Mouse (Mus musculus) intestine, postnatal 0 days (tissue): Measurements from ENCODE around the gene Tmed6. TPM values are rescaled to one million over a fixed set of nuclear protein-coding genes. Genes with fewer than 3 reads are reported as not detected.

Experiments used
- ATAC-seq: fragments of 200-750 bp; cut with Nextera tagmentation; 2 replicates; pipeline ENCODE4 v1.8.0; 2017; ENCODE audit warnings: mild to moderate bottlenecking, moderate TSS enrichment, moderate library complexity
- H3K27ac ChIP-seq: fragments of 300-500 bp; sonication (generic); 2 replicates; pipeline ENCODE4 v1.5.1; 2014; ENCODE audit warnings: mild to moderate bottlenecking, low read depth, low read length, moderate library complexity
- H3K27me3 ChIP-seq: fragments of 300-500 bp; sonication (generic); replicated peaks from 2 replicates; pipeline ENCODE4 v1.6.1; 2014; ENCODE audit warnings: low read length, mixed read lengths; ENCODE audit not compliant: control insufficient read depth, insufficient read depth
- H3K36me3 ChIP-seq: fragments of 300-500 bp; sonication (generic); 2 replicates; pipeline ENCODE4 v1.6.1; 2014; ENCODE audit warnings: mild to moderate bottlenecking, moderate library complexity; ENCODE audit not compliant: control insufficient read depth, insufficient read depth
- H3K4me1 ChIP-seq: fragments of 300-500 bp; sonication (generic); replicated peaks from 2 replicates; pipeline ENCODE4 v1.6.1; 2014; ENCODE audit warnings: antibody characterized with exemption, low read length, mixed read lengths; ENCODE audit not compliant: control insufficient read depth, insufficient read depth
- H3K4me2 ChIP-seq: fragments of 300-500 bp; sonication (generic); replicated peaks from 2 replicates; pipeline ENCODE4 v1.6.1; 2014; ENCODE audit warnings: low read depth, mild to moderate bottlenecking, moderate library complexity
- H3K4me3 ChIP-seq: fragments of 300-500 bp; sonication (generic); 2 replicates; pipeline ENCODE4 v1.5.1; 2014; ENCODE audit warnings: low read depth, low read length
- H3K9ac ChIP-seq: fragments of 300-500 bp; sonication (generic); 2 replicates; pipeline ENCODE4 v1.6.1; 2014; ENCODE audit warnings: mild to moderate bottlenecking, low read depth, low read length
- H3K9me3 ChIP-seq: fragments of 300-500 bp; sonication (generic); 2 replicates; pipeline ENCODE4 v1.6.1; 2016; ENCODE audit warnings: mixed run types; ENCODE audit not compliant: control insufficient read depth
- CTCF ChIP-seq: sonication (generic); IDR thresholded peaks from 2 replicates; pipeline ENCODE4 v1.5.1; 2016; ENCODE audit warnings: low read depth, mild to moderate bottlenecking, control low read depth, antibody characterized with exemption, moderate library complexity
- WGBS: fragments of 180-500 bp; shearing (Covaris S2); extraction: QIAGEN DNeasy Blood & Tissue Kit; methylation state at CpG from one replicate; pipeline ENCODE4 v1.1.7; 2014; 5-methylcytosine and 5-hydroxymethylcytosine counted together
- polyA plus RNA-seq: library from polyadenylated mRNA; unstranded; fragments of >200 nt; fragmentation: Nextera tagmentation; extraction: Ambion mirVana; gene quantifications from 2 replicates; pipeline ENCODE4 v1.2.1, GENCODE M21; 2015

Tmed6 gene
- 10.5 and 11.2 TPM in 2 replicates for polyA plus RNA-seq

- Histone ChIP-seq H3K9ac (no peak within 1 kb of the TSS), H3K27me3 (no peaks in the 10 kb centered on the region), H3K4me2 (peak within 1 kb of the TSS; percentile 52), H3K36me3 (peaks cover 17% of the 10 kb centered on the region), H3K9me3 (no peaks in the 10 kb centered on the region), H3K27ac (no peak within 1 kb of the TSS), H3K4me3 (no peak within 1 kb of the TSS), H3K4me1 (no peaks in the 10 kb centered on the region)
- peak; percentile 63 for ATAC-seq
- no peak for TF ChIP-seq CTCF
- 37% methylated on average over 17 of the region's 17 CpGs for WGBS
Observed at GRCm38 (mm10) chr8:107065511-107066496, at the start of gene Tmed6. TSS of gene Tmed6 (minus strand) at chr8:107065644.

- peaks cover 10% of the 10 kb centered on the region for H3K4me1 ChIP-seq
- no peak for TF ChIP-seq CTCF
- ATAC-seq = no peak
- H3K27ac ChIP-seq = 0 out of 2 replicates have a peak overlapping the region, but pooled peaks have one; percentile 16
- H3K4me2 ChIP-seq = peak overlapping the region; percentile 52
- H3K27me3 ChIP-seq = no peaks in the 10 kb centered on the region
- H3K4me3 ChIP-seq = no peak overlapping the region
- WGBS = 32% methylated on average over 10 of the region's 10 CpGs
- peak overlapping the region; percentile 13; the same call in 1 of the 2 replicates for H3K9ac ChIP-seq
- H3K36me3 ChIP-seq = no peaks in the 10 kb centered on the region
- no peaks in the 10 kb centered on the region for H3K9me3 ChIP-seq
Observed at GRCm38 (mm10) chr8:107115008-107115320, 49.5 kb upstream of the Tmed6 start.

- no peaks in the 10 kb centered on the region for H3K36me3 ChIP-seq
- 29% methylated on average over 19 of the region's 19 CpGs for WGBS
- no peak for ATAC-seq
- H3K4me3 ChIP-seq = no peak overlapping the region
- no peaks in the 10 kb centered on the region for H3K27me3 ChIP-seq
- peaks cover 10% of the 10 kb centered on the region for H3K4me1 ChIP-seq
- peak overlapping the region; percentile 16; the same call in 1 of the 2 replicates for H3K27ac ChIP-seq
- peak overlapping the region; percentile 52 for H3K4me2 ChIP-seq
- H3K9me3 ChIP-seq = no peaks in the 10 kb centered on the region
- peak overlapping the region; percentile 13; the same call in 1 of the 2 replicates for H3K9ac ChIP-seq
- TF ChIP-seq CTCF = no peak
Observed at GRCm38 (mm10) chr8:107114150-107115007, 48.9 kb upstream of the Tmed6 start.

GRCm38 (mm10) chr8:107113209-107113608 lies 47.8 kb upstream of the Tmed6 start:
- Histone ChIP-seq H3K27ac (no peak overlapping the region), H3K4me3 (no peak overlapping the region), H3K4me1 (peaks cover 5% of the 10 kb centered on the region; the same call in 1 of the 2 replicates), H3K9me3 (no peaks in the 10 kb centered on the region), H3K4me2 (no peak overlapping the region), H3K36me3 (no peaks in the 10 kb centered on the region), H3K9ac (no peak overlapping the region), H3K27me3 (no peaks in the 10 kb centered on the region)
- WGBS = 65% methylated on average over 4 of the region's 4 CpGs
- TF ChIP-seq CTCF = no peak
- no peak for ATAC-seq

GRCm38 (mm10) chr8:107111340-107112105 lies 46.1 kb upstream of the Tmed6 start:
- Histone ChIP-seq H3K4me3 (no peak overlapping the region), H3K36me3 (no peaks in the 10 kb centered on the region), H3K27me3 (no peaks in the 10 kb centered on the region), H3K9ac (no peak overlapping the region), H3K9me3 (no peaks in the 10 kb centered on the region), H3K4me1 (no peaks in the 10 kb centered on the region), H3K4me2 (no peak overlapping the region), H3K27ac (no peak overlapping the region)
- no peak for ATAC-seq
- 89% methylated on average over 10 of the region's 11 CpGs for WGBS
- TF ChIP-seq CTCF = no peak
